Mouse (Mus musculus): ENCODE measurements at regions not wholly inside any gene's neighbourhood (a gene's known extent, or its start where the extent isn't known, plus 50 kb on each side); places are given as distances from the start of the nearest gene placed in this dataset.

DNA sequence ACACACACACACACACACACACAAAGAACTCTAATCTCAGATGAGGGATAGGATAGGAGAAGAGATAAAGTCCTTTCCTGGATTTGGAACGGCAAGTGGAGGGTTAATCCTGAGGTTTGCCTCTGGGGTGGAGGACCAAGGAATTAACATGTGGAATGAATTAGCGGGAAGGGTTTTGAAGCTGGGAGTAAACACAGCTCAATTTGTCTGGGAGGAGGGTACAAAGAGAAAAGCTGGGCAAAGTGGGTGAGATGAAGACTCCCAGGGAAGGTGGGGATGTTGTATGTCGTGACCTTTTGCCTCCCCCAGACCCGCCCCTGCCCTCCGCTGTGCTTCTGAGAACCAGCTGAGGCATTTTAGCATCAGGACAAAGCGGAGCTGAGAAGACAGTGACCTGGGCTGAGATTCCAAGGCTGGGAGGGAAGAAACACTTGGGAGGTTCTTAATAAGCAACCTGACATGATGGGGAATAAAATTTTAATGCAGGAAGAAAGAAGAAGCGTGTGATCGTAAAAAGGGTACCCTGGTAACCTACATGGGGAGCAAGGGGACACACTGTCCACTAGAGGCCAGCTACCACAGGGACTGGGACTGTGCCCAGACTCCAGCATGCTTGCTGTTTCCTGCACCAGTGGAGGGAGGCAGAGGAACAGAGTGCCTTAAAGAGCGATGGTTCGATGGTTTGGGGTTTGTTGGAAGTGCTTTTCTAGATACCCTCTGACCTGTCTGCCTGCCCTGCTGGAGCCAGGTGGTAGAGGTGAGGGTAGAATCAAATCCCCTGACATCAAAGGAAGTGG is 264.0 kb downstream of the H2al1j start:
- Histone ChIP-seq H3K9me3 (replicated peaks) (no peaks in the 10 kb centered on the region), H3K4me1 (ENCODE audit: insufficient read depth, low read depth, low read length) (no peaks in the 10 kb centered on the region), H3K36me3 (replicated peaks) (no peaks in the 10 kb centered on the region), H3K4me3 (ENCODE audit: low read depth, low read length) (no peak overlapping the region), H3K27me3 (ENCODE audit: insufficient read depth, low read length) (no peaks in the 10 kb centered on the region)
- ATAC-seq (ENCODE audit: extremely low read depth, insufficient number of reproducible peaks, low FRiP score, poor library complexity, severe bottlenecking): no peak
- TF ChIP-seq GATA2 (IDR thresholded peaks at IDR 0.05; ENCODE audit: borderline replicate concordance, low read depth, low read length) (no peak), POLR2AphosphoS5 (IDR thresholded peaks at IDR 0.05; ENCODE audit: insufficient replicate concordance, low read depth, low read length) (no peak), CTCF (IDR thresholded peaks at IDR 0.05; ENCODE audit: low read depth, low read length) (no peak), TAL1 (conservative IDR thresholded peaks at IDR 0.05; ENCODE audit: low read depth, low read length) (no peak), GATA1 (IDR thresholded peaks at IDR 0.05; ENCODE audit: borderline replicate concordance, low read length) (no peak)
- DNase-seq (ENCODE audit: low spot score): no peak

DNA sequence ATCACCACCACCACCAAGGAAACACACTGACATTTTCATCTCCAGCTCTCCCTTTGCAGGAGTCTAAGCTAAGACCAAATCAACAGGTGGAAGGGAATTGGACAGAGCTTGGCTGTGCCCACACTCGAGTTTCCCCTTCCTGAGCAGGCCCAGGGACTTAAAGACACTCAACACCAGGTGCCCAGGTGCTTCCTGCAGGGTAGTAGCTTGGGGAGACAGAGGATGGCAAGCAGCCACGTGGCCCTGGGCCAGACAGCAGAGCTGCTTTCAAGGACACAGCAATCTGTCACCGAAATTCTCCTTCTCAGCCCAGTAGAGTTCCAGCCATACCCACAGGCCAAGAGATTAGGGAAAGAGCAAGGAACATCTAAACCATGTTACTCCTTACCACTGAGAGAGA is 266.9 kb downstream of the H2al1j start:
- H3K36me3 ChIP-seq (replicated peaks): no peaks in the 10 kb centered on the region
- no peaks in the 10 kb centered on the region for H3K4me1 ChIP-seq (ENCODE audit: insufficient read depth, low read depth, low read length)
- no peak for ATAC-seq (ENCODE audit: extremely low read depth, insufficient number of reproducible peaks, low FRiP score, poor library complexity, severe bottlenecking)
- no peak overlapping the region for H3K4me3 ChIP-seq (ENCODE audit: low read depth, low read length)
- TF ChIP-seq GATA2 (IDR thresholded peaks at IDR 0.05; ENCODE audit: borderline replicate concordance, low read depth, low read length): no peak
- TF ChIP-seq POLR2AphosphoS5 (IDR thresholded peaks at IDR 0.05; ENCODE audit: insufficient replicate concordance, low read depth, low read length): no peak
- TF ChIP-seq TAL1 (conservative IDR thresholded peaks at IDR 0.05; ENCODE audit: low read depth, low read length): no peak
- no peak for TF ChIP-seq CTCF (IDR thresholded peaks at IDR 0.05; ENCODE audit: low read depth, low read length)
- no peak for TF ChIP-seq GATA1 (IDR thresholded peaks at IDR 0.05; ENCODE audit: borderline replicate concordance, low read length)
- DNase-seq (ENCODE audit: low spot score): no peak
- H3K27me3 ChIP-seq (ENCODE audit: insufficient read depth, low read length): no peaks in the 10 kb centered on the region
- no peaks in the 10 kb centered on the region for H3K9me3 ChIP-seq (replicated peaks)

DNA sequence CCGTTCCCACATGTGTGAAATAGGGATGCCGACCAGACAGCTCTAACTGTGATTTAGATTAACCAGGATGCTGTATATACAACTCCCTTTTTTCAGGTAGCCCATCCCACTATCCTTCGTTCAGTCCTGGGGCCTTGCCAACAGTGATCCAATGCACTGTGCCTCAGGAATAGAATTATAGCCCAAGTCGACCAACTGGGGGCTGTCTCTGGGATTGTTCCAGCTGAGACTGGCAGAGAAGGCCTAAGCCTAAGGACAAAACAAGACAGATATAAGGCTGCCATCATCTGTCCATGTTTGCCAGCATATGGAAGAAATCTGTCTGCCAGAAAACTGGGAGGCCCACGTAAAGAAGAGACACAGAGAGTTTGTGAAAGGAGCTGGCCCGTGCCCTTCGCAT is 269.9 kb downstream of the H2al1j start:
- ATAC-seq (ENCODE audit: extremely low read depth, insufficient number of reproducible peaks, low FRiP score, poor library complexity, severe bottlenecking): no peak
- H3K9me3 ChIP-seq (replicated peaks): no peaks in the 10 kb centered on the region
- H3K4me1 ChIP-seq (ENCODE audit: insufficient read depth, low read depth, low read length): no peaks in the 10 kb centered on the region
- no peak for DNase-seq (ENCODE audit: low spot score)
- H3K4me3 ChIP-seq (ENCODE audit: low read depth, low read length): no peak overlapping the region
- no peaks in the 10 kb centered on the region for H3K36me3 ChIP-seq (replicated peaks)
- no peak for TF ChIP-seq POLR2AphosphoS5 (IDR thresholded peaks at IDR 0.05; ENCODE audit: insufficient replicate concordance, low read depth, low read length)
- no peak for TF ChIP-seq GATA2 (IDR thresholded peaks at IDR 0.05; ENCODE audit: borderline replicate concordance, low read depth, low read length)
- no peak for TF ChIP-seq TAL1 (conservative IDR thresholded peaks at IDR 0.05; ENCODE audit: low read depth, low read length)
- no peak for TF ChIP-seq CTCF (IDR thresholded peaks at IDR 0.05; ENCODE audit: low read depth, low read length)
- TF ChIP-seq GATA1 (IDR thresholded peaks at IDR 0.05; ENCODE audit: borderline replicate concordance, low read length): no peak
- no peaks in the 10 kb centered on the region for H3K27me3 ChIP-seq (ENCODE audit: insufficient read depth, low read length)

DNA sequence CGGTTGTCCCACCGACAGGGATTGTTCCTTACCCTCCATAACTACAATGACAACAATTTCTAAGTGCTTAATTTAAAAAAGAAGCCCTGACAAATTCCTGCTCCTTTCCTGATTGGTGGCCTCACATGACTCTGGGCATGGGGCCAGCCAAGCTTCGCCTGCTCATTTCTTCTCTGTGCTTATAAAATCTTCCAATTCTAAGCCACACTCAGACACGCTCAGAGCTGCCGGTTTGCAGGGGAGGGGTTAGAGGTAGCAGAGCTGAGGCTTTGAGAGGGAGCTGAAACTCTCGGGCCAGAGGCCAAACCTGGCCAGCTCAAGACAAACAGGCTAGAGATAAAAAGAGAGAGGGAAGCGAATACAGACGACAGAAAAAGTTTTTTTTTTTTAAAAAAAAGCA is 286.6 kb downstream of the H2al1j start:
- DNase-seq (ENCODE audit: low spot score) (no peak), ATAC-seq (ENCODE audit: extremely low read depth, insufficient number of reproducible peaks, low FRiP score, poor library complexity, severe bottlenecking) (no peak)
- TF ChIP-seq TAL1 (conservative IDR thresholded peaks at IDR 0.05; ENCODE audit: low read depth, low read length) (no peak), POLR2AphosphoS5 (IDR thresholded peaks at IDR 0.05; ENCODE audit: insufficient replicate concordance, low read depth, low read length) (no peak), GATA2 (IDR thresholded peaks at IDR 0.05; ENCODE audit: borderline replicate concordance, low read depth, low read length) (no peak), CTCF (IDR thresholded peaks at IDR 0.05; ENCODE audit: low read depth, low read length) (no peak), GATA1 (IDR thresholded peaks at IDR 0.05; ENCODE audit: borderline replicate concordance, low read length) (no peak)

DNA sequence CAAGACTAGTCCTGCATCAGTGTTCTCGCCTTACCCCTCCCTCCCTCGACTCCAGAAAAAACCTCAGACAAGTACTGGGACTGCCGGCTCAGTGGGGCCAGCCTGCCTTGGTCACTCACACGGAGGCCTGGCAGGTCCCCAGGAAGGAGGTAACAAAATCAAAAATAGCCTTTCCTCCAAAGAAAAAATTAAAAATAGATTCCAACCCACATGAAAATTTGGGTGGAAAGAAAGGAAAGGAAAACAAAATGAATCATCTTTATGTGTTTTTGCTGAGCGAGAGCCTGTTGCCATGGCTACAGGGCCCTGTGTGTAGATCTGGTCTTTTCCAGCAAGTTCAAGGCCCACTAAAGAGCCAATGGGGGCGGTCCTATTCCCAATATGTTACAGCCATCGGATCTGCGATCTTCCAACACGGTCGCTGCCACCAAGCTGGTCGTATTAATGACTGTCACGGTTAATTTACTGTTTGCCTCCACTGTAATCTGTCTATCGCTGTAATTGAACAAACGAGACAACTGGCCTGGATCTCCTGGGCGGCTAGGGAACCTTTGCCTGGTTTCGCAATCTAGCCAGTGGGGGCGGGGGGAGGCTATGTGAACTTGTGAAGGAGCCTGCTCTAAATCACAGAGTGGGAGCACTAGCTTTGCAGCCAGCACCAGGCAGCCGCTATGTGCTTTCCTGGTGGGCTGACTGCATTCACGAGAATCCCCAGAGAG is 293.6 kb downstream of the H2al1j start:
- Histone ChIP-seq H3K36me3 (replicated peaks) (no peaks in the 10 kb centered on the region), H3K9me3 (replicated peaks) (no peaks in the 10 kb centered on the region), H3K4me1 (ENCODE audit: insufficient read depth, low read depth, low read length) (no peaks in the 10 kb centered on the region), H3K27me3 (ENCODE audit: insufficient read depth, low read length) (no peaks in the 10 kb centered on the region), H3K4me3 (ENCODE audit: low read depth, low read length) (no peak overlapping the region)
- TF ChIP-seq TAL1 (conservative IDR thresholded peaks at IDR 0.05; ENCODE audit: low read depth, low read length): no peak
- no peak for TF ChIP-seq CTCF (IDR thresholded peaks at IDR 0.05; ENCODE audit: low read depth, low read length)
- no peak for TF ChIP-seq GATA1 (IDR thresholded peaks at IDR 0.05; ENCODE audit: borderline replicate concordance, low read length)
- TF ChIP-seq POLR2AphosphoS5 (IDR thresholded peaks at IDR 0.05; ENCODE audit: insufficient replicate concordance, low read depth, low read length): no peak
- TF ChIP-seq GATA2 (IDR thresholded peaks at IDR 0.05; ENCODE audit: borderline replicate concordance, low read depth, low read length): no peak
- ATAC-seq (ENCODE audit: extremely low read depth, insufficient number of reproducible peaks, low FRiP score, poor library complexity, severe bottlenecking) (no peak), DNase-seq (ENCODE audit: low spot score) (no peak)

More for the DNA sequence above, 286.6 kb downstream of the H2al1j start:
- no peaks in the 10 kb centered on the region for H3K9me3 ChIP-seq (replicated peaks)
- H3K4me3 ChIP-seq (ENCODE audit: low read depth, low read length): no peak overlapping the region
- no peaks in the 10 kb centered on the region for H3K36me3 ChIP-seq (replicated peaks)
- H3K4me1 ChIP-seq (ENCODE audit: insufficient read depth, low read depth, low read length): no peaks in the 10 kb centered on the region
- no peaks in the 10 kb centered on the region for H3K27me3 ChIP-seq (ENCODE audit: insufficient read depth, low read length)

DNA sequence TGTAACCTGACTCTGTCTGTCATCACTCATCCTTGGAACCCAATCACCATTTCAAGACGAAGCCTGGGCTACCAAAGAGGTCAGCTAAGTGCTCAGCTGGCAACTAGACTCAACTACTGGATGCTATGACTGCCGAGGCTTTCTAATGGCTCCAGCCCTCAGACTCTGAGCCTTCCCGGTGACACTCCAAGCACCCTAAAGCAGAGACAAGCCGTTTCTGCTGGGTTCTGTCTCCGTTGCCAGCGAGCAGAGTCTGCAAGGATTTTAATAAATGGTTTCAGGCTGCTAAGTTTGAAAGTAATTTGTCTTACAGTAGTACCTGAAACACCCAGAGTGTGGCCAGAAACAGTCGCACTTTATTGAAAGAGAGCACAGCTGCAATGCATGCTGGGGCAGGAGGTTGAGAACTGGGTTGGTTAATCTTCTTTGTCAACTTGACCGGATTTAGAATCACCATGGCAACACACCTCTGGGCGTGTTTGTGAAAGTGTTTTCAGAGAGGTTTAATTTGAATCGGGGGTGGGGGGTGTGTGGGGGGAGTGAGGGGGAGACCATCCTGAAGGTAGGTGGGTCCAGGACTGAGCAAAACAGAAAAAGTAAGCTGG is 298.8 kb downstream of the H2al1j start:
- no peaks in the 10 kb centered on the region for H3K9me3 ChIP-seq (replicated peaks)
- H3K27me3 ChIP-seq (ENCODE audit: insufficient read depth, low read length): no peaks in the 10 kb centered on the region
- ATAC-seq (ENCODE audit: extremely low read depth, insufficient number of reproducible peaks, low FRiP score, poor library complexity, severe bottlenecking) (no peak), DNase-seq (ENCODE audit: low spot score) (no peak)
- no peaks in the 10 kb centered on the region for H3K36me3 ChIP-seq (replicated peaks)
- TF ChIP-seq POLR2AphosphoS5 (IDR thresholded peaks at IDR 0.05; ENCODE audit: insufficient replicate concordance, low read depth, low read length) (no peak), GATA1 (IDR thresholded peaks at IDR 0.05; ENCODE audit: borderline replicate concordance, low read length) (no peak), CTCF (IDR thresholded peaks at IDR 0.05; ENCODE audit: low read depth, low read length) (no peak)
- H3K4me3 ChIP-seq (ENCODE audit: low read depth, low read length): no peak overlapping the region
- H3K4me1 ChIP-seq (ENCODE audit: insufficient read depth, low read depth, low read length): no peaks in the 10 kb centered on the region

All from G1E (cell line).